Mouse (Mus musculus) liver, embryonic 16.5 days (tissue): Measurements from ENCODE around the gene 1500009C09Rik. TPM values are rescaled to one million over a fixed set of nuclear protein-coding genes. Genes with fewer than 3 reads are reported as not detected.

Experiments used
- ATAC-seq: fragments of 200-750 bp; cut with Nextera tagmentation; 2 replicates; pipeline ENCODE4 v1.8.0; 2017; ENCODE audit warnings: low read depth, mild to moderate bottlenecking, moderate number of reproducible peaks, moderate library complexity
- H3K27ac ChIP-seq: fragments of 300-500 bp; sonication (generic); 2 replicates; pipeline ENCODE4 v1.5.1; 2014; ENCODE audit warnings: mild to moderate bottlenecking, low read length
- H3K27me3 ChIP-seq: fragments of 300-500 bp; sonication (generic); 2 replicates; pipeline ENCODE4 v1.6.1; 2014; ENCODE audit warnings: low read depth, low read length, mixed read lengths; ENCODE audit not compliant: control insufficient read depth, insufficient read depth
- H3K36me3 ChIP-seq: fragments of 300-500 bp; sonication (generic); 2 replicates; pipeline ENCODE4 v1.6.1; 2014; ENCODE audit warnings: mild to moderate bottlenecking; ENCODE audit not compliant: control insufficient read depth, insufficient read depth
- H3K4me1 ChIP-seq: fragments of 300-500 bp; sonication (generic); 2 replicates; pipeline ENCODE4 v1.6.1; 2014; ENCODE audit warnings: low read depth, low read length, mixed read lengths; ENCODE audit not compliant: control insufficient read depth
- H3K4me2 ChIP-seq: fragments of 300-500 bp; sonication (generic); 2 replicates; pipeline ENCODE4 v1.6.1; 2014; ENCODE audit warnings: low read depth, low read length, mixed read lengths
- H3K4me3 ChIP-seq: fragments of 300-500 bp; sonication (generic); 2 replicates; pipeline ENCODE4 v1.5.1; 2014; ENCODE audit warnings: low read depth, mild to moderate bottlenecking, low read length
- H3K9ac ChIP-seq: fragments of 300-500 bp; sonication (generic); 2 replicates; pipeline ENCODE4 v1.6.1; 2014; ENCODE audit warnings: low read depth, low read length
- H3K9me3 ChIP-seq: fragments of 300-500 bp; sonication (generic); replicated peaks from 2 replicates; pipeline ENCODE4 v1.6.1; 2016; ENCODE audit warnings: low read length; ENCODE audit not compliant: control insufficient read depth
- whole genome bisulfite sequencing: fragments of 180-500 bp; shearing (Covaris S2); extraction: QIAGEN DNeasy Blood & Tissue Kit; methylation state at CpG from one replicate; pipeline ENCODE4 v1.1.7; 2014; ENCODE audit not compliant: insufficient replicate concordance; 5-methylcytosine and 5-hydroxymethylcytosine counted together
- polyA plus RNA-seq: library from polyadenylated mRNA; unstranded; fragments of >200 nt; fragmentation: Nextera tagmentation; extraction: Ambion mirVana; gene quantifications from 2 replicates; pipeline ENCODE4 v1.2.1, GENCODE M21; 2015

1500009C09Rik gene
- polyA plus RNA-seq, 1 experiment from 2014 or later = not detected

- no peaks in the 10 kb centered on the region for H3K9me3 ChIP-seq
- no peak overlapping the region for H3K4me2 ChIP-seq
- H3K27ac ChIP-seq = no peak overlapping the region
- peaks cover 2% of the 10 kb centered on the region for H3K4me1 ChIP-seq
- no peak for ATAC-seq
- H3K27me3 ChIP-seq = peaks cover 65% of the 10 kb centered on the region
- 49% methylated on average over 7 of the region's 7 CpGs for WGBS
- H3K36me3 ChIP-seq = no peaks in the 10 kb centered on the region
- H3K4me3 ChIP-seq = no peak overlapping the region
- no peak overlapping the region for H3K9ac ChIP-seq
These were observed 35.2 kb upstream of the 1500009C09Rik start for GRCm38 (mm10) chr15:82217039-82217438.

GRCm38 (mm10) chr15:82217980-82218379 is 34.2 kb upstream of the 1500009C09Rik start:
- H3K36me3 ChIP-seq = no peaks in the 10 kb centered on the region
- no peaks in the 10 kb centered on the region for H3K9me3 ChIP-seq
- H3K4me3 ChIP-seq = no peak overlapping the region
- H3K27me3 ChIP-seq = peaks cover 64% of the 10 kb centered on the region
- ATAC-seq = no peak
- H3K4me1 ChIP-seq = no peaks in the 10 kb centered on the region
- 45% methylated on average over 9 of the region's 9 CpGs for WGBS
- H3K9ac ChIP-seq = no peak overlapping the region
- no peak overlapping the region for H3K27ac ChIP-seq
- H3K4me2 ChIP-seq = no peak overlapping the region

- Histone ChIP-seq H3K4me1 (peaks cover 4% of the 10 kb centered on the region), H3K9ac (no peak overlapping the region), H3K4me3 (no peak overlapping the region), H3K36me3 (no peaks in the 10 kb centered on the region), H3K4me2 (no peak overlapping the region), H3K27me3 (peaks cover 64% of the 10 kb centered on the region), H3K27ac (no peak overlapping the region), H3K9me3 (no peaks in the 10 kb centered on the region)
- 25% methylated on average over 26 of the region's 26 CpGs for WGBS
- no peak for ATAC-seq
These were observed 33.2 kb upstream of the 1500009C09Rik start for GRCm38 (mm10) chr15:82218778-82219666.

- no peak for ATAC-seq
- Histone ChIP-seq H3K27ac (no peak overlapping the region), H3K9me3 (no peaks in the 10 kb centered on the region), H3K4me2 (no peak overlapping the region), H3K27me3 (peaks cover 66% of the 10 kb centered on the region), H3K36me3 (no peaks in the 10 kb centered on the region), H3K9ac (no peak overlapping the region), H3K4me3 (no peak overlapping the region), H3K4me1 (peaks cover 15% of the 10 kb centered on the region)
- WGBS = 57% methylated on average over 12 of the region's 12 CpGs
These were observed 32.1 kb upstream of the 1500009C09Rik start for GRCm38 (mm10) chr15:82220003-82220675.

- no peak overlapping the region for H3K4me3 ChIP-seq
- H3K27ac ChIP-seq = no peak overlapping the region
- no peaks in the 10 kb centered on the region for H3K36me3 ChIP-seq
- no peak for ATAC-seq
- H3K27me3 ChIP-seq = peaks cover 57% of the 10 kb centered on the region
- 68% methylated on average over 14 of the region's 14 CpGs for WGBS
- H3K4me1 ChIP-seq = peaks cover 15% of the 10 kb centered on the region
- H3K9ac ChIP-seq = no peak overlapping the region
- H3K9me3 ChIP-seq = no peaks in the 10 kb centered on the region
- H3K4me2 ChIP-seq = no peak overlapping the region
These were observed 30.9 kb upstream of the 1500009C09Rik start for GRCm38 (mm10) chr15:82221104-82221860.

- peaks cover 49% of the 10 kb centered on the region for H3K27me3 ChIP-seq
These were observed 28.9 kb upstream of the 1500009C09Rik start for GRCm38 (mm10) chr15:82223251-82223650.

GRCm38 (mm10) chr15:82223657-82224601 is 28.3 kb upstream of the 1500009C09Rik start, which contains the start of gene Tnfrsf13c:
Gene Tnfrsf13c (minus strand): TSS chr15:82224369.
- H3K9ac ChIP-seq = peak within 1 kb of the TSS; percentile 56
- H3K4me1 ChIP-seq = peaks cover 19% of the 10 kb centered on the region
- 4% methylated on average over 43 of the region's 44 CpGs for WGBS
- H3K4me3 ChIP-seq = peak within 1 kb of the TSS; percentile 60
- H3K36me3 ChIP-seq = no peaks in the 10 kb centered on the region
- peak within 1 kb of the TSS; percentile 80 for H3K4me2 ChIP-seq
- peak; percentile 69 for ATAC-seq
- H3K9me3 ChIP-seq = no peaks in the 10 kb centered on the region
- H3K27ac ChIP-seq = no peak within 1 kb of the TSS
- H3K27me3 ChIP-seq = peaks cover 45% of the 10 kb centered on the region

More at GRCm38 (mm10) chr15:82223251-82223650, 28.9 kb upstream of the 1500009C09Rik start:
- ATAC-seq = no peak
- no peaks in the 10 kb centered on the region for H3K9me3 ChIP-seq
- no peak overlapping the region for H3K27ac ChIP-seq
- no peak overlapping the region for H3K9ac ChIP-seq
- no peak overlapping the region for H3K4me2 ChIP-seq
- H3K36me3 ChIP-seq = no peaks in the 10 kb centered on the region
- WGBS = 31% methylated on average over 7 of the region's 7 CpGs
- H3K4me1 ChIP-seq = peaks cover 15% of the 10 kb centered on the region
- no peak overlapping the region for H3K4me3 ChIP-seq
